Mouse (Mus musculus): Measurements from ENCODE around the gene 4930519P11Rik.

4930519P11Rik gene

DNA sequence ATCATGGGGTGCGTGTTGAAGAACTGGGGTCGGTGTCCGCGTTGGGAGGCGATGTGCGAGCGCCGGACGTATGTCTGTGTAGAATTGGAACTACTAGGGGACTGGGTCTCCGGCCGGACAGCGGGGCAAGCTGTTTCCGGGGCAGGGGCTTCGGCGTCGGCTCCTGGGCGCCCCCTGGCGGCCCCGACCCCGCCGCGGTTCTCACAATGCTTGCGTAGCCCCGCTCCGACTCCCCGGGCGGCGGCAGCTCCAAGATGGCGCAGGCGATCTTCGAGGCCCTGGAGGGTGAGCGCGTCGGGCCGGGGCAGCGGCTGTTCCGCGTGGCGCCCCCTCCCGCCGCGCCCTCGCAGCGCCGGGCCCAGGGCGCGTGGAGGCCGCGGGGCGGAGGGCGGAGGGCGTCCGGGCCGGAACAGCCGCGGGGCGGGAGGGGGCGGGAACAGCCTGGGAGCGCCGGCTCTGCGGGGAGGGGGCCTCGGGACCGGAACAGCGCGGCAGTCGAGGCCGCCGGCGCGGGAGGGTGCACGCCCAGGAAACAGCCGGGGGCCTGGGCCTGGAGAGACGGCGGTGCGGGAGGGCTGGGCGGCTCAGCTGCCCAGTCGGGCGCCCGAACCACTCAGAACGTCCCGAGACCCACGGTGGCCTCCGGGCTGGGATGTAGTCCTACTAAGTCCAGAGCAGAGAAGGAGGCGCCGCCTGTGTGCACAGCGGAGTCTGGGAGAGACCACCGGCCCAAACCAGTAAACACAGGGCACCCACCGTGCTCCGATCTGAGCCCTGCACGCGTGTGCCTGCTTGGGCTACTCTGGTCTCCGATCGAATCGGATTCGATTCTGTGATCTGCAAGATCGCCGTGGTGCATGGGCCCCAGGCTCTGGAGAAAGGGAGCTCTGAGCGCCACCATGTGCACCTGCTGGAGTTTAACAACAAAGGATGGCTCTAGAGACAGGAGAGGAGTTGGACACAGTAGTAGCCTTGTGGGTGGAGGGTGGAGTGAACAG is at the start of gene 4930519P11Rik, which contains the start of gene Zfp341:
Gene 4930519P11Rik (minus strand): TSS at position 320 of the 998 bp plus-strand sequence.
Gene Zfp341 (plus strand): TSS at position 180 of the 998 bp plus-strand sequence.
- peak; percentile 72 to 84 for DNase-seq (ENCODE audit: low spot score in 2 of 2)

DNA sequence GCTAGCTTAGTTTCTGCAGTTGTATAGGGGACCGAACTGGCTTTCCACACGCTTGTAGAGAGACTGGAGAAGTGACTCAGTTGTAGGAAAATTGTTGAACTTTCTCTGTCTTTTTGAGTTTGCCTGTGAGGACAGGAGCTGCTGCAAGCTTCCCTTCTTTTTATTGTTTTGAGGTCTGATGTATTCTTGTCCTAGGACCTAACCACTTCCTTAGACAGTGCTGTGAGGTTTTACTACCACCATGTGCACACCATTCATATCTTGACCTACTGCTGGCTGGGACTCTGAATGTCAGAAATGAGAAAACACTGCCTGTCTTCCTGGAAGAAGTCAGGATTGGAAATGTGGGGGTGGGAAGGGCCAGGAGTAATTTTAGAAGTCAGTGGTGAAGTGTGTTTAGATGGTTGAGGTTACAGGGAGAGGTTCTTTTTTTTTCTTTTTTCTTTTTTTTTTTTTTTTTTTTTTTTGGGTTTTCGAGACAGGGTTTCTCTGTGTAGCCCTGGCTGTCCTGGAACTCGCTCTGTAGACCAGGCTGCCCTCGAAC is 46.4 kb upstream of the 4930519P11Rik start:
- DNase-seq (ENCODE audit: low spot score in 2 of 2) = no peak

GRCm38 (mm10) chr2:154659070-154659469 is 45.8 kb upstream of the 4930519P11Rik start:
- DNase-seq (ENCODE audit: low spot score in 2 of 2) = no peak

DNA sequence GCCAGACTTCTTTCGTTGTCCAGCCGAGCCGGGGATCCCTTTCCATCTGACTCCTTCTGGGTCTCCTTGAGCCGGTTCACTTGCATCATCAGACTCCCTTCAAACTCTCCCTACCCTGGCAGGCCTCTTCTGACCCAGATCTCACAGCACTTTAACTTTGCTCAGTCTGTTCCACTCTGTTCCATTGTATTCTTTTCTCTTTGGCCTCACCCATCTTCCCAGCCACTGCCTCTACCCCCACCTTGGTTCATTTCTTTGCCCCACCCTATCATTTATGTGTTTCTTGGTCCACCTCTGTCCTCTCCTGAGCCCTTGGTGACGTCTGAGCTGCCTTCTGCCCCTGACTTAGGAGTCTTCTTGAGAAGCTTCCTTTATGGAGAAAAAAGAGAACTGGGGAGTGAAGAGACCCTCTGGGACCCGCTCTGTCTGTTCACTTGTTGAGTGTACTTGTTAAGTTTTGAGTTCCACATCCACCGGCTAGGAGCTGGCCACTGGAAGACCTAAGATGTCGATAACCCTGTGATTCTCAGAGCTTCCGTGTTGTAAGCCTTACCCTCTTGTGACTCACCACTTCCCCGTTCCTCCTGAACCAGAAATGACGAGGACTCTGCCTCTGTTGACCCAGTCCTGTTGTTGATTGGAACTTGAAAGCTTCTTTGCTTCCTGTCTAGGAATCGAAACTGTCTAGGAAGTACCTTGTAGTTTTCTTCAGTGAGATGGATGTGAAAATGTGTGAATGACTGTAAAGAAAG is 44.4 kb upstream of the 4930519P11Rik start:
- peak; percentile 41 to 61 for DNase-seq (ENCODE audit: low spot score in 2 of 2)

DNA sequence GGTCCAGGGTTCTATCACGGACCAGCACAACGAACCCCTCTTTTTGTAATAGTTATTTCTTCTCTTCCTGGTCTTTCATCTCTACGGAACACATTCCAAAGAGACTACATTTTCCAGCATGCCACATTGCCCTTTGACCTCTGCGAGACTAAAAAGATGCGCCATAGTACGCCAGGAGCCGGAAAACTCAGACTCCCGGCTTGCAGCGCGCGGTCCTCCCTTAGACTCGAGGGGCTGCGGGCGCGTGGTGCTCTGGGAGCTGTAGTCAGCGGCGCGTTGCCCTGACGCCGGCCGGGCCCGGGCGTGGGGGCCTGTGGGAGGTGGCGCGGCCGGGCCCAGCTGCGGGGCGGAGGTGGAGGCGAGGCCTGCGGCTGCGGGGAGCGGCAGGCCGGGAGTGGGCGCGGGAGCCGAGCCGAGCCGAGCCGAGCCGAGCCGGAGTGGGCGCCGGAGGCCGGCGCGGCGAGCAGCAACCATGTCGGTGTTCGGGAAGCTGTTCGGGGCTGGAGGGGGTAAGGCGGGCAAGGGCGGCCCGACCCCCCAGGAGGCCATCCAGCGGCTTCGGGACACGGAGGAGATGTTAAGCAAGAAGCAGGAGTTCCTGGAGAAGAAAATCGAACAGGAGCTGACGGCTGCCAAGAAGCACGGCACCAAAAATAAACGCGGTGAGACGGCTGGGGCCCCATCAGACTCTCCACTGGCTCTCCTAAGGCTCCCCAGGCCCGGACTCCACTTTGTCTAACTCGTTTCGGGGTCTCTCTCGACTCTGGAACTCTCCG is 43.7 kb upstream of the 4930519P11Rik start:
- peak; percentile 91 to 98 for DNase-seq (ENCODE audit: low spot score in 2 of 2)

- DNase-seq (ENCODE audit: low spot score in 2 of 2) = no peak
These were observed 42.7 kb upstream of the 4930519P11Rik start for GRCm38 (mm10) chr2:154655878-154656414.

DNA sequence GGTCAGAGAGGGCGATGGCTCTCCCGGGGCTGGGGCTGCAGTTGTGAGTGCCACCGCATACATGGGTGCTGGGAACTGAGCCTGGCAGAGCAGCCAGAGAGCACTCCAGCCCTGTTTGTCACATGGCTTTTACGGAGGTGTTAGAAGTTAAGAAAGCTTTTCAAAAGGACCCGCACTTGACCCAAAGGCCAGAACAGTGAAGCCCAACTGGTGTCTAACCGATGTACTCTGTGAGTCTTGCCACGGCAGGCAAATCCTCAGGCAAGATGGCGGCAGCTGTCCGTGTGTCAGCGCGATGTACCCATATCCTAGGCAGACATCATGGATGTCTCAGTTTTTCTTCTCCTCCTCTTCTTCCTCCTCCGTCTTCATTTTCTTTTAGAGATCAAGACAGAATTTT is 41.7 kb upstream of the 4930519P11Rik start:
- DNase-seq (ENCODE audit: low spot score in 2 of 2) = no peak

DNA sequence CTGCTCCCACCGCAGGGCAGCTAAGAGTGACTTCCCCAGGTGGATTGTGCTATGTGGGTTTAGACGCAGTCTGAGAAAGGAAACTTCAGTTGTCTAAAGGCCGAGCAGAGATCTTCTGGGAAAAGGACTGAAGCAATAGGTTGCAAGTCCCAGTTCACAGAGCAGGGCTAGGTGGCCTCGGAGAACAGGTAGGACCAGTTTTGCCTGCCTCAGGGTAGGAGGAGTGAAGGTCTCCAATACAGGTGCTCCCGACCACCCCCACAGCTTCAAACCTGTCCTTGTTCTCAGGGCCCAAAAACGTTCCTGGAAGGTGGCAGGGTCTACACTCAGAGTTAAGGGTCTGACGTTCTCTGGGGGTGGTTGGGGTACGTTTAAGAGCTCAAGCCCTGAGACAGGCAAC is 38.1 kb upstream of the 4930519P11Rik start, which contains the start of gene Chmp4b:
Gene Chmp4b (plus strand): TSS at position 343 of the 400 bp plus-strand sequence.
- DNase-seq (ENCODE audit: low spot score in 2 of 2) = peak; percentile 73 to 76

- no peak for DNase-seq (ENCODE audit: low spot score in 2 of 2)
These were observed 37.2 kb upstream of the 4930519P11Rik start for GRCm38 (mm10) chr2:154650404-154650803.

DNA sequence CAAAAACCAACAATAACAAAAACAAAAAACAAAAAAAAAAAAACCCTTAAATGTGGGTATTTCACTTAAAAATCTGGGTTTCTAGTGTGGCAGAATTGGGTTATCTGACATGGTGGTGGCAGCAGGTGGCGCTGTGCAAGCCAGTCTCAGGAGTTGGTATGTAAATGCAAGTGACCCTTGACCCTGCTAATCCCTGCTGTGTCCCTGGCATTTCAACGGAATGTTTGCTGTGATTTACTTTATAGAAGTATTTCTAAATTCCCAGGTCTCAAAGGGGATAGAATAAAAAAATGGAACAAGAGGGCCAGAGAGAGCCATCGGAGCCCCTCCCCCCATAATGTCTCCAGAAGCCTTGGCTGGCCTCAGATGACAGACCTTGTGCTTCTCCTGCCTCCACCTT is 34.8 kb upstream of the 4930519P11Rik start:
- DNase-seq (ENCODE audit: low spot score in 2 of 2) = no peak

- no peak for DNase-seq (ENCODE audit: low spot score in 2 of 2)
These were observed 33.4 kb upstream of the 4930519P11Rik start for GRCm38 (mm10) chr2:154646634-154647033.

DNA sequence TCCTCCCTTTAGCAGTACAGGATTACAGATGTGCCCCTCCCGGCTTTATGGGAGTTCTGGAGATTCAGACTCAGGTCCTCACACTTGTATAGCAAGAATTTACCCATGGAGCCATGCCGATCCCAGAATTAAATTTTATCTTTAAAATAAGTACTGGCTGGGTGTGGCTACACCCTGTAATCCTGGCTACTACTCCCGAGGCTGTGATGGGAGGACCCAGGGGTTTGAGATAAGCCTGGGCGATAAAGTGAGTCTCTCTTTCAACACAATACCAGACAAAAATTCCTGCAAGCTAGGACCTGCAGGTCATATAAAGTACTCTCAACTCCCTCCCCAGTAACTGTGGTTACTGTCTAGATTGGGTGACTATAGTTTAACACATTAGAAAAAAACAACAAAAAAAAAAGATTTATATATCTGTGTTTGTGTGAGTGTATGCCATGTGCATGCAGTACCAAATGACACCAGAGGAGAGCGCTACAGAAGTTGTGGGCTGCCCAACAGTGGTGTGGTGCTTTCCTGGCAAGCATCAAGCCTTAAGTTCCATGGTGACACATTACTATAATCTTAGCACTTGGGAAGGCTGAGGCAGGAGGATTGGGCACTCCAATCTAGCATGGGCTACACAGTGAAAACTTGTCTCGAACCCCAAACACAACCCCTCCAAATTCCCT is 29.6 kb upstream of the 4930519P11Rik start:
- DNase-seq (ENCODE audit: low spot score in 2 of 2) = no peak

GRCm38 (mm10) chr2:154642005-154642459 is 28.8 kb upstream of the 4930519P11Rik start:
- DNase-seq (ENCODE audit: low spot score in 2 of 2) = no peak

GRCm38 (mm10) chr2:154641176-154641575 is 27.9 kb upstream of the 4930519P11Rik start:
- no peak for DNase-seq (ENCODE audit: low spot score in 2 of 2)

GRCm38 (mm10) chr2:154639115-154639514 is 25.9 kb upstream of the 4930519P11Rik start:
- no peak for DNase-seq (ENCODE audit: low spot score in 2 of 2)

- DNase-seq (ENCODE audit: low spot score in 2 of 2) = no peak
These were observed 25.3 kb upstream of the 4930519P11Rik start for GRCm38 (mm10) chr2:154638521-154638920.

- no peak for DNase-seq (ENCODE audit: low spot score in 2 of 2)
These were observed 22.6 kb upstream of the 4930519P11Rik start for GRCm38 (mm10) chr2:154635826-154636225.

- DNase-seq (ENCODE audit: low spot score in 2 of 2) = no peak
These were observed 20.8 kb upstream of the 4930519P11Rik start for GRCm38 (mm10) chr2:154633876-154634644.

DNA sequence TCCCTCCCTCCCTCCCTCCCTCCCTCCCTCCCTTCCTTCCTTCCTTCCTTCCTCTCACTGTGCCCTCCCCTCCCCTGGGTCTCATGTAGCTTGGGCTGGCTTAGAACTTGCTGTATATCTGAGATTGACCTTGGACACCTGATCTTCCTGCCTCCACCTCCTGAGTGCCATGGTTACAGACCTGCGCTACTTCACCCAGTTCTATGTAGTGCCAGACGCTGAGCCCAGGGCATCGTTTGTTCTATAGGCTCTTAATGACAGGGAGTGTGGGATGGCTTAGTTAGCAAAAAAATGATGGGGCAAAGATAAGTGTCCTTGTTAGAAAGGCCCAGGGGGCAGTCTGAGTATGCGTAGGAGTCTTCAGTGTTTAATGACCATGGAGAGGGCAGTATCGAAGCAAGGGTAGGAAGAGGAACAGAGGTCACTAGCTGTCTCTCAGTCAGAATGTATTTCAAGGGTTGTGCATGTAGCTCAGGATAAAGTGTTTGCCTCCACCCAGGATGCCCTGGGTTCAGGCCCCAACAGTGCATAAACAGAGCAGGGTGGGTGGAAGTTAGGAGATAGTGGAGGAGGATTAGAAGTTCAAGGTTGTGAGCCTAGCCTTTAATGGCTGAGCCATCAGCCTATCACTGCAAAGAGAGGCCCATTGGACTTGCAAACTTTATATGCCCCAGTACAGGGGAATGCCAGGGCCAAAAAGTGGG is 20.0 kb upstream of the 4930519P11Rik start:
- no peak for DNase-seq (ENCODE audit: low spot score in 2 of 2)
